Comparison of ENCODE assay signal across 20 mouse cellular contexts in genomic region chr9:43000595-43001250, GRCm38 (mm10). TPM values are rescaled to one million over a fixed set of nuclear protein-coding genes. Genes with fewer than 3 reads are reported as not detected.
DNase-seq lines count a peak whose midpoint lies in the region; ATAC-seq and TF ChIP-seq lines count a peak whose summit lies in the region.
"Had no signal": no experiment of that assay in that cellular context is flagged by ENCODE, and none has a peak within 500 bp of the region (broad histone marks: within the 10 kb centered on the region; RNA-seq: fewer than 3 reads in every experiment).

No protein-coding gene starts in this region.

- TF ChIP-seq CTCF in kidney, adult 2 months (conservative IDR thresholded peaks at IDR 0.05; ENCODE audit: insufficient read depth, insufficient read length, low read depth, low read length) = no peak
- TF ChIP-seq CTCF in intestine, postnatal 0 days (IDR thresholded peaks at IDR 0.05; ENCODE audit: low read depth) = no peak

- no peak overlapping the region for H3K9ac ChIP-seq in intestine, postnatal 0 days (ENCODE audit: low read depth, low read length)
- H3K9ac ChIP-seq: heart, embryonic 15.5 days; hindbrain, embryonic 15.5 days; liver, embryonic 12.5 days; lung, embryonic 15.5 days; neural tube, embryonic 15.5 days had no signal

- TF ChIP-seq POLR2A in kidney, adult 2 months (IDR thresholded peaks at IDR 0.05; ENCODE audit: low read depth, low read length) = no peak

- H3K27ac ChIP-seq in kidney, adult 2 months (ENCODE audit: insufficient read depth, low read depth, low read length) = no peak overlapping the region
- H3K27ac ChIP-seq in intestine, postnatal 0 days (ENCODE audit: low read depth, low read length) = no peak overlapping the region
- H3K27ac ChIP-seq: embryonic facial prominence, embryonic 10.5 days; heart, adult 2 months; heart, embryonic 15.5 days; hindbrain, embryonic 15.5 days; limb, embryonic 10.5 days; liver, embryonic 12.5 days; lung, embryonic 15.5 days; neural tube, embryonic 15.5 days had no signal

- peak; percentile 54; the same call in 1 of the 2 replicates for ATAC-seq in intestine, postnatal 0 days
- ATAC-seq: liver, embryonic 12.5 days; midbrain, embryonic 16.5 days had no signal

- H3K27me3 ChIP-seq in kidney, adult 2 months (replicated peaks; ENCODE audit: control insufficient read depth, insufficient read depth, low read length) = no peaks in the 10 kb centered on the region
- peaks cover 19% of the 10 kb centered on the region; the same call in 1 of the 2 replicates for H3K27me3 ChIP-seq in intestine, postnatal 0 days (replicated peaks; ENCODE audit: control insufficient read depth, insufficient read depth, low read length)
- H3K27me3 ChIP-seq: heart, embryonic 15.5 days; hindbrain, embryonic 15.5 days; liver, embryonic 12.5 days; lung, embryonic 15.5 days; neural tube, embryonic 15.5 days had no signal

- peaks cover 8% of the 10 kb centered on the region for H3K4me1 ChIP-seq in kidney, adult 2 months (ENCODE audit: control insufficient read depth, insufficient read depth, low read length)
- H3K4me1 ChIP-seq in intestine, postnatal 0 days (replicated peaks; ENCODE audit: control insufficient read depth, insufficient read depth, low read length) = no peaks in the 10 kb centered on the region
- H3K4me1 ChIP-seq: embryonic facial prominence, embryonic 10.5 days; heart, embryonic 15.5 days; hindbrain, embryonic 15.5 days; limb, embryonic 10.5 days; liver, embryonic 12.5 days; neural tube, embryonic 15.5 days had no signal

- no peaks in the 10 kb centered on the region for H3K9me3 ChIP-seq in intestine, postnatal 0 days (ENCODE audit: control insufficient read depth)
- H3K9me3 ChIP-seq: heart, embryonic 15.5 days; hindbrain, embryonic 15.5 days; limb, embryonic 10.5 days; liver, embryonic 12.5 days; lung, embryonic 15.5 days; neural tube, embryonic 15.5 days had no signal

- 38% methylated on average over 11 of the region's 11 CpGs for WGBS in kidney, adult 2 months
- 60% methylated on average over 11 of the region's 11 CpGs for WGBS in intestine, postnatal 0 days

- H3K4me3 ChIP-seq in kidney, adult 2 months (ENCODE audit: insufficient read depth, low read depth, low read length) = no peak overlapping the region
- no peak overlapping the region for H3K4me3 ChIP-seq in intestine, postnatal 0 days (ENCODE audit: low read depth, low read length)
- H3K4me3 ChIP-seq: embryonic facial prominence, embryonic 10.5 days; heart, adult 2 months; heart, embryonic 15.5 days; hindbrain, embryonic 15.5 days; limb, embryonic 10.5 days; liver, embryonic 12.5 days; lung, embryonic 15.5 days; neural tube, embryonic 15.5 days had no signal

- H3K36me3 ChIP-seq in kidney, adult 2 months (ENCODE audit: control insufficient read depth, insufficient read depth, low read length) = peaks cover 17% of the 10 kb centered on the region
- H3K36me3 ChIP-seq in intestine, postnatal 0 days (ENCODE audit: control insufficient read depth, insufficient read depth) = peaks cover 56% of the 10 kb centered on the region

- DNase-seq in kidney, adult 2 months = peak; percentile 47
- DNase-seq in kidney, postnatal 4 days = no peak
- DNase-seq in lung, postnatal 36 days = peak; percentile 24
- no peak for DNase-seq in lung, postnatal 4 days
- DNase-seq in yolk sac, embryonic 10.5 days (ENCODE audit: low spot score) = peak; percentile 50
- no peak for DNase-seq in thymus, postnatal 14 days
- no peak for DNase-seq in embryo, embryonic 9.5 days (ENCODE audit: extremely low spot score)
- DNase-seq: cerebellum, adult 11-12 months; heart, adult 2 months; spleen, adult 18-20 months; thymus, postnatal 25 days had no signal

- H3K4me2 ChIP-seq in intestine, postnatal 0 days (replicated peaks; ENCODE audit: low read depth) = no peak overlapping the region
- H3K4me2 ChIP-seq: heart, embryonic 15.5 days; hindbrain, embryonic 15.5 days; liver, embryonic 12.5 days; lung, embryonic 15.5 days; neural tube, embryonic 15.5 days had no signal

RNA-seq across cellular contexts. Expression of gene Grik4, which starts 56.4 kb away (rescaled TPM):
- polyA plus RNA-seq in kidney, adult 2 months (2012; rRNA removed) = 0.05 and 0.11 TPM in 2 replicates
- polyA plus RNA-seq in intestine, postnatal 0 days (2015; fragmentation: Nextera tagmentation; extraction: Ambion mirVana) = 0.63 and 0.68 TPM in 2 replicates

Comparison
In these comparisons a context has a peak if more than half of its experiments do, and no peak if none do; other contexts are left out.
1. DNase-seq: peak in kidney, adult 2 months (single experiment), lung, postnatal 36 days (single experiment) and yolk sac, embryonic 10.5 days (single experiment); none in kidney, postnatal 4 days (0 of 2), lung, postnatal 4 days (0 of 2), thymus, postnatal 14 days (single experiment) and embryo, embryonic 9.5 days (single experiment).